ENCODE assay signal across 8 mouse cellular contexts in the genomic region with DNA sequence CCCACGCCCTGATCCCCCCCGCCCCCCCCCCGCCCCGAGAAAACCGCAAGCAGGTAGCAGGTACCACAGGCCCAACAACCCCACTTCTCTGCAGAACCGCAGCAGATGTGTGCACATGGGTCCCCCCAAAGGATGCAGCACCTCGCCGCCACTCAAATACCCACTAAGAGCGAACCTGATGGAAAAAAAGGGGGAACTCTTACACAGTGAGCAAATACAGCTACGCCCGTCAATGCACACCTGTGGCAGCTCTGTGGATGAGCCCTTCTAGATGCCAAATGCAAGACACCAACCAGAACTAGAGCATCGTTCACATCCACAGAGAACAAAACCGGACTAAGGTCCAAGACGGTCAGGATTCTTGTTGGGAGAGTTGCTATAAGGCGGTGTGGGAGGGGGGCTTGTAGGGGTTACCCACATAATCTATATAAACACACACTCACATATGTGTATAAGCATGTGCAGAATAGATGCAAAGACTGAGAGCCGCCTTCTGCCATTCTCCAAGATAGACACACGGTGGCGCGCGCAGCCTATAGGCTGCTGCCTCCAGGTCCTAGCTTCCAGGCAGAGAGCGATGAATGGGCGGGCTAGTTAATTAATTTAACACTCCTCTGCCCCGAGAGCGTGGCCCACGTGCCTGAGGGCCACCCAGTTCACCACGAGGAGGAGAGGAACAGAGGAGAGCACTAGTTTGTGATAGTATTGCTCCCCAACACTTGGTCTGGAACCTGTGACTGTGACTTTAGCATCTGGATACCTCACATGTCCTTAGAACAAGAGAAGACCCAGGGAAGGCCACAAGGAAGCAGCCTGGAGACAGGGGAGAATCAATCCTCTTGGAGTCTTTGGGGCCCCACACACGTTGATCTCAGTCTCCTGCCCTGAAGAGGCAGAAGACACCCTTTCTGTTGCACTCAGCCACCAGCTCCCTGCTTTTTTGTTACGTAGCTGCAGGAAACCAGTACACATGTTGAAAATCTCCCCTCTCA. TPM values are rescaled to one million over a fixed set of nuclear protein-coding genes. Genes with fewer than 3 reads are reported as not detected.
DNase-seq lines count a peak whose midpoint lies in the region; ATAC-seq and TF ChIP-seq lines count a peak whose summit lies in the region.

No protein-coding gene starts in this region.

- DNase-seq in 3134 (ENCODE audit: extremely low read depth, insufficient read length, low spot score) = peak; percentile 62
- DNase-seq in NIH3T3 (ENCODE audit: low read depth) = peak; percentile 93
- DNase-seq in cerebellum, postnatal 36 days = peak; percentile 71 to 74
- DNase-seq in gastrocnemius, postnatal 10 days = peak; percentile 74
- DNase-seq in intestine, embryonic 14.5 days (ENCODE audit: low spot score) = peak; percentile 87
- peak; percentile 83 for DNase-seq in stomach, postnatal 0 days (ENCODE audit: low spot score)

- no peak overlapping the region for H3K4me3 ChIP-seq in intestine, embryonic 14.5 days (ENCODE audit: low read depth, low read length)
- no peak overlapping the region for H3K4me3 ChIP-seq in limb, embryonic 13.5 days
- no peak overlapping the region for H3K4me3 ChIP-seq in midbrain, embryonic 16.5 days (ENCODE audit: low read depth, low read length)
- H3K4me3 ChIP-seq in stomach, postnatal 0 days (ENCODE audit: low read depth, low read length) = no peak overlapping the region

- H3K4me2 ChIP-seq in intestine, embryonic 14.5 days (ENCODE audit: low read length) = no peak overlapping the region
- H3K4me2 ChIP-seq in limb, embryonic 13.5 days (replicated peaks) = no peak overlapping the region
- no peak overlapping the region for H3K4me2 ChIP-seq in midbrain, embryonic 16.5 days (ENCODE audit: low read length)
- H3K4me2 ChIP-seq in stomach, postnatal 0 days (replicated peaks; ENCODE audit: low read depth) = no peak overlapping the region

- no peaks in the 10 kb centered on the region for H3K27me3 ChIP-seq in intestine, embryonic 14.5 days (replicated peaks; ENCODE audit: control insufficient read depth, insufficient read depth, low read length)
- H3K27me3 ChIP-seq in limb, embryonic 13.5 days = peaks cover 29% of the 10 kb centered on the region
- no peaks in the 10 kb centered on the region for H3K27me3 ChIP-seq in midbrain, embryonic 16.5 days (ENCODE audit: control insufficient read depth, insufficient read depth, low read depth, low read length)
- H3K27me3 ChIP-seq in stomach, postnatal 0 days (ENCODE audit: control insufficient read depth, insufficient read depth, low read length) = no peaks in the 10 kb centered on the region

- H3K36me3 ChIP-seq in intestine, embryonic 14.5 days (ENCODE audit: control insufficient read depth, insufficient read depth, low read length) = no peaks in the 10 kb centered on the region
- no peaks in the 10 kb centered on the region for H3K36me3 ChIP-seq in limb, embryonic 13.5 days
- H3K36me3 ChIP-seq in midbrain, embryonic 16.5 days (ENCODE audit: control insufficient read depth, insufficient read depth, low read length) = no peaks in the 10 kb centered on the region
- H3K36me3 ChIP-seq in stomach, postnatal 0 days (ENCODE audit: control insufficient read depth, insufficient read depth, low read length) = no peaks in the 10 kb centered on the region

- TF ChIP-seq CTCF in stomach, postnatal 0 days (IDR thresholded peaks at IDR 0.05; ENCODE audit: low read depth) = peak; percentile 98

- peak; percentile 60 for ATAC-seq in intestine, embryonic 14.5 days (replicated peaks; ENCODE audit: low FRiP score, low TSS enrichment, low read depth)
- ATAC-seq in limb, embryonic 13.5 days (ENCODE audit: low FRiP score, low read depth) = peak; percentile 64
- peak; percentile 45; the same call in 1 of the 2 replicates for ATAC-seq in midbrain, embryonic 16.5 days
- ATAC-seq in stomach, postnatal 0 days (ENCODE audit: low FRiP score, low TSS enrichment) = peak; percentile 73

- 23% methylated on average over 28 of the region's 28 CpGs for WGBS in intestine, embryonic 14.5 days
- 23% methylated on average over 28 of the region's 28 CpGs for WGBS in limb, embryonic 13.5 days
- WGBS in midbrain, embryonic 16.5 days = 21% methylated on average over 27 of the region's 28 CpGs
- WGBS in stomach, postnatal 0 days = 18% methylated on average over 28 of the region's 28 CpGs

- TF ChIP-seq EP300 in stomach, postnatal 0 days (optimal IDR thresholded peaks at IDR 0.05) = no peak

- H3K27ac ChIP-seq in intestine, embryonic 14.5 days (ENCODE audit: low read depth) = no peak overlapping the region
- no peak overlapping the region for H3K27ac ChIP-seq in limb, embryonic 13.5 days
- no peak overlapping the region for H3K27ac ChIP-seq in midbrain, embryonic 16.5 days (ENCODE audit: low read length)
- H3K27ac ChIP-seq in stomach, postnatal 0 days (replicated peaks) = no peak overlapping the region

- H3K9ac ChIP-seq in intestine, embryonic 14.5 days (ENCODE audit: low read length) = no peak overlapping the region
- H3K9ac ChIP-seq in limb, embryonic 13.5 days = no peak overlapping the region
- H3K9ac ChIP-seq in midbrain, embryonic 16.5 days (ENCODE audit: low read depth, low read length) = no peak overlapping the region
- H3K9ac ChIP-seq in stomach, postnatal 0 days (ENCODE audit: low read length) = no peak overlapping the region

- no peaks in the 10 kb centered on the region for H3K9me3 ChIP-seq in intestine, embryonic 14.5 days (ENCODE audit: control insufficient read depth, low read length)
- H3K9me3 ChIP-seq in limb, embryonic 13.5 days = no peaks in the 10 kb centered on the region
- H3K9me3 ChIP-seq in midbrain, embryonic 16.5 days (replicated peaks; ENCODE audit: control insufficient read depth, low read length, poor library complexity, severe bottlenecking) = no peaks in the 10 kb centered on the region
- no peaks in the 10 kb centered on the region for H3K9me3 ChIP-seq in stomach, postnatal 0 days (ENCODE audit: control insufficient read depth, low read length)

- peaks cover 8% of the 10 kb centered on the region for H3K4me1 ChIP-seq in intestine, embryonic 14.5 days (replicated peaks; ENCODE audit: control insufficient read depth, insufficient read depth, low read length)
- peaks cover 13% of the 10 kb centered on the region for H3K4me1 ChIP-seq in limb, embryonic 13.5 days
- H3K4me1 ChIP-seq in midbrain, embryonic 16.5 days (ENCODE audit: control insufficient read depth, insufficient read depth, low read length) = peaks cover 2% of the 10 kb centered on the region; the same call in 1 of the 2 replicates
- 0 out of 2 replicates have a peak, but pooled peaks cover 3% of the 10 kb centered on the region for H3K4me1 ChIP-seq in stomach, postnatal 0 days (replicated peaks; ENCODE audit: control insufficient read depth, insufficient read depth)

RNA-seq across cellular contexts. Expression of a gene that starts 15.9 kb away (rescaled TPM):
- total RNA-seq in gastrocnemius, postnatal 10 days (2021) = 10 to 100 TPM; 26.3 to 35.0 TPM
- 44.9 and 45.7 TPM in 2 replicates for polyA plus RNA-seq in intestine, embryonic 14.5 days (2014; fragmentation: Nextera tagmentation; extraction: Ambion mirVana)
- polyA plus RNA-seq in limb, embryonic 13.5 days (2015; fragmentation: Nextera tagmentation; extraction: Ambion mirVana) = 17.9 and 19.1 TPM in 2 replicates
- polyA plus RNA-seq in midbrain, embryonic 16.5 days (2015; fragmentation: Nextera tagmentation; extraction: Ambion mirVana) = 11.4 and 13.6 TPM in 2 replicates
- 37.7 and 45.4 TPM in 2 replicates for polyA plus RNA-seq in stomach, postnatal 0 days (2015; fragmentation: Nextera tagmentation; extraction: Ambion mirVana)

RNA-seq across cellular contexts. Expression of a gene that starts 23.7 kb away (rescaled TPM):
- 10 to 100 TPM in 1 of 2 experiments, 1 to 10 TPM in 1; 9.3 to 11.3 TPM for total RNA-seq in gastrocnemius, postnatal 10 days (2021)
- polyA plus RNA-seq in intestine, embryonic 14.5 days (2014; fragmentation: Nextera tagmentation; extraction: Ambion mirVana) = 7.3 and 8.6 TPM in 2 replicates
- polyA plus RNA-seq in limb, embryonic 13.5 days (2015; fragmentation: Nextera tagmentation; extraction: Ambion mirVana) = 3.0 TPM in 2 replicates
- polyA plus RNA-seq in midbrain, embryonic 16.5 days (2015; fragmentation: Nextera tagmentation; extraction: Ambion mirVana) = 1.8 and 2.2 TPM in 2 replicates
- 2.4 and 2.8 TPM in 2 replicates for polyA plus RNA-seq in stomach, postnatal 0 days (2015; fragmentation: Nextera tagmentation; extraction: Ambion mirVana)

RNA-seq across cellular contexts. Expression of a gene that starts 28.8 kb away (rescaled TPM):
- not detected for total RNA-seq in gastrocnemius, postnatal 10 days (2021)
- 776 and 848 TPM in 2 replicates for polyA plus RNA-seq in intestine, embryonic 14.5 days (2014; fragmentation: Nextera tagmentation; extraction: Ambion mirVana)
- polyA plus RNA-seq in limb, embryonic 13.5 days (2015; fragmentation: Nextera tagmentation; extraction: Ambion mirVana) = 0.47 and 0.53 TPM in 2 replicates
- polyA plus RNA-seq in midbrain, embryonic 16.5 days (2015; fragmentation: Nextera tagmentation; extraction: Ambion mirVana) = not detected in 2 replicates
- polyA plus RNA-seq in stomach, postnatal 0 days (2015; fragmentation: Nextera tagmentation; extraction: Ambion mirVana) = 39.4 and 39.5 TPM in 2 replicates

RNA-seq across cellular contexts. Expression of a gene that starts 50.5 kb away (rescaled TPM):
- 10 to 100 TPM; 31.1 to 33.8 TPM for total RNA-seq in gastrocnemius, postnatal 10 days (2021)
- polyA plus RNA-seq in intestine, embryonic 14.5 days (2014; fragmentation: Nextera tagmentation; extraction: Ambion mirVana) = 38.1 and 44.4 TPM in 2 replicates
- polyA plus RNA-seq in limb, embryonic 13.5 days (2015; fragmentation: Nextera tagmentation; extraction: Ambion mirVana) = 42.0 and 46.5 TPM in 2 replicates
- polyA plus RNA-seq in midbrain, embryonic 16.5 days (2015; fragmentation: Nextera tagmentation; extraction: Ambion mirVana) = 46.0 and 46.5 TPM in 2 replicates
- polyA plus RNA-seq in stomach, postnatal 0 days (2015; fragmentation: Nextera tagmentation; extraction: Ambion mirVana) = 35.6 and 39.3 TPM in 2 replicates

RNA-seq across cellular contexts. Expression of a gene that starts 53.2 kb away (rescaled TPM):
- total RNA-seq in gastrocnemius, postnatal 10 days (2021) = 1 to 10 TPM; 7.9 to 9.5 TPM
- polyA plus RNA-seq in intestine, embryonic 14.5 days (2014; fragmentation: Nextera tagmentation; extraction: Ambion mirVana) = 18.4 and 19.1 TPM in 2 replicates
- 14.1 and 15.0 TPM in 2 replicates for polyA plus RNA-seq in limb, embryonic 13.5 days (2015; fragmentation: Nextera tagmentation; extraction: Ambion mirVana)
- 13.5 and 19.7 TPM in 2 replicates for polyA plus RNA-seq in midbrain, embryonic 16.5 days (2015; fragmentation: Nextera tagmentation; extraction: Ambion mirVana)
- 5.6 and 7.2 TPM in 2 replicates for polyA plus RNA-seq in stomach, postnatal 0 days (2015; fragmentation: Nextera tagmentation; extraction: Ambion mirVana)

Comparison
In these comparisons a context has a peak if more than half of its experiments do, and no peak if none do; other contexts are left out.
1. RNA of a gene that starts 28.8 kb away (polyA plus RNA-seq): 776 to 848 TPM in intestine, embryonic 14.5 days and 39.4 to 39.5 TPM in stomach, postnatal 0 days; 0.47 to 0.53 TPM in limb, embryonic 13.5 days and not detected in midbrain, embryonic 16.5 days; every median in the first group is over 10 times any median in the second.
2. Peak in every context shown above with its lines, with median percentiles within 50 percentile points of each other: DNase-seq and ATAC-seq.